In the genomic region with DNA sequence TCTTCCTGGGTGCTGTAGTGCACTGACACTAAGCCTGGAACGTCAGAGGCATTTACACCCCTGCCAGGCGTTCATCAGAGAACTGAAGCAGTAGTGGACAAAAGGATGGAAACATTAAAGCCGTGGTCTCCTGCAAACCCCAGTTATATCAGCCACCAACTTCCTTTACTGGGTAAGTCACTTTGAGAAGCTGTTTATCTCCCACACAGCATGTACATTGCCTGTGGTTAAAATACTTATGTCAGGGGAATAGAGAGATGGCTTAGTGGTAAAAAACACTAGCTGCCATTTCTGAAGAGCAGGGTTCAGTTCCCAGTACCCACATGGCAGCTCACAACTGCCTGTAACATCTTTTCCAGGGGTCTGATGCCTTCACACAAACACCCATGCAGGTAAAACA, we compare ENCODE assay signal across 24 mouse cellular contexts. TPM values are rescaled to one million over a fixed set of nuclear protein-coding genes. Genes with fewer than 3 reads are reported as not detected.
DNase-seq lines count a peak whose midpoint lies in the region; ATAC-seq lines count a peak whose summit lies in the region.
"Had no signal": no experiment of that assay in that cellular context is flagged by ENCODE, and none has a peak within 500 bp of the region (broad histone marks: within the 10 kb centered on the region; RNA-seq: fewer than 3 reads in every experiment).

No protein-coding gene starts in this region.

- no peak for ATAC-seq in megakaryocyte, adult 5-6 weeks (ENCODE audit: poor library complexity, severe bottlenecking)
- ATAC-seq in common myeloid progenitor, adult 5-6 weeks (replicated peaks; ENCODE audit: low read depth, poor library complexity, severe bottlenecking): peak; percentile 98
- ATAC-seq in megakaryocyte progenitor cell, adult 5-6 weeks (replicated peaks; ENCODE audit: poor library complexity): peak; percentile 95
- ATAC-seq: activated CD4-positive, CD25-positive, alpha-beta regulatory T cell, adult 4 months; CD4-positive, CD25-positive, alpha-beta regulatory T cell, adult 4 months; forebrain, embryonic 16.5 days; Patski had no signal

- no peaks in the 10 kb centered on the region for H3K27me3 ChIP-seq in megakaryocyte, embryonic 14.5 days (replicated peaks)
- H3K27me3 ChIP-seq: embryonic facial prominence, embryonic 15.5 days; heart, embryonic 15.5 days; Patski had no signal

- peaks cover 39% of the 10 kb centered on the region for H3K4me1 ChIP-seq in megakaryocyte, embryonic 14.5 days
- H3K4me1 ChIP-seq: embryonic facial prominence, embryonic 15.5 days; forebrain, embryonic 10.5 days; heart, embryonic 15.5 days; hindbrain, embryonic 10.5 days had no signal

- no peaks in the 10 kb centered on the region for H3K9me3 ChIP-seq in megakaryocyte, embryonic 14.5 days
- H3K9me3 ChIP-seq: embryonic facial prominence, embryonic 15.5 days; forebrain, embryonic 10.5 days; G1E; heart, embryonic 15.5 days; hindbrain, embryonic 10.5 days had no signal

- no peak for DNase-seq in urinary bladder, postnatal 36 days (ENCODE audit: low spot score in 2 of 2)
- DNase-seq in lung, postnatal 10 days: no peak
- DNase-seq: adrenal gland, postnatal 14 days; B cell, adult 2 months; cerebellum, adult 11-12 months; cerebellum, adult 9-10 months; cerebellum, postnatal 25 days; gastrocnemius, postnatal 14 days; heart, adult 2 months; heart, postnatal 14 days had no signal

- H3K4me3 ChIP-seq in megakaryocyte, embryonic 14.5 days (replicated peaks): peak overlapping the region; percentile 25
- H3K4me3 ChIP-seq: embryonic facial prominence, embryonic 15.5 days; erythroblast, embryonic 14.5 days; forebrain, embryonic 10.5 days; heart, adult 2 months; heart, embryonic 15.5 days; hindbrain, embryonic 10.5 days had no signal

- no peaks in the 10 kb centered on the region for H3K36me3 ChIP-seq in megakaryocyte, embryonic 14.5 days (replicated peaks; ENCODE audit: low read length)
- H3K36me3 ChIP-seq: embryonic facial prominence, embryonic 15.5 days; forebrain, embryonic 10.5 days; G1E; heart, embryonic 15.5 days; hindbrain, embryonic 10.5 days had no signal

RNA-seq across cellular contexts. Expression of a gene that starts 58.6 kb away (rescaled TPM):
- polyA plus RNA-seq in megakaryocyte, embryonic 14.5 days (2012; ENCODE audit: insufficient read depth, low replicate concordance): 53.1 and 125 TPM in 2 replicates
- total RNA-seq in megakaryocyte, adult 5-6 weeks (2015): 31.5 and 53.6 TPM in 2 replicates
- total RNA-seq in megakaryocyte, adult 5-6 weeks (2017): 25.5 and 51.5 TPM in 2 replicates
- total RNA-seq in common myeloid progenitor, adult 5-6 weeks (2017): 593 and 613 TPM in 2 replicates
- total RNA-seq in megakaryocyte progenitor cell, adult 5-6 weeks (2015): 155 and 274 TPM in 2 replicates
- 143 and 234 TPM in 2 replicates for total RNA-seq in megakaryocyte progenitor cell, adult 5-6 weeks (2017)
